Mouse (Mus musculus) heart, postnatal 0 days (tissue): Measurements from ENCODE around the gene Plekha1. TPM values are rescaled to one million over a fixed set of nuclear protein-coding genes. Genes with fewer than 3 reads are reported as not detected.

ENCODE experiments used
- ATAC-seq: fragments of 200-750 bp; cut with Nextera tagmentation; 2 replicates; pipeline ENCODE4 v1.8.0; 2017; ENCODE audit warnings: low read depth, moderate number of reproducible peaks, moderate library complexity; ENCODE audit not compliant: insufficient read depth
- DNase-seq: peaks from one replicate; pipeline ENCODE4 v3.0.0-alpha.2; 2016; ENCODE audit warnings: low spot score
- H3K27ac ChIP-seq: fragments of 300-500 bp; sonication (generic); 2 replicates; pipeline ENCODE4 v1.5.1; 2014; ENCODE audit warnings: low read depth, mild to moderate bottlenecking
- H3K27me3 ChIP-seq: fragments of 300-500 bp; sonication (generic); 2 replicates; pipeline ENCODE4 v1.6.1; 2014; ENCODE audit warnings: low read length, mixed read lengths; ENCODE audit not compliant: control insufficient read depth, insufficient read depth
- H3K36me3 ChIP-seq: fragments of 300-500 bp; sonication (generic); replicated peaks from 2 replicates; pipeline ENCODE4 v1.6.1; 2014; ENCODE audit warnings: low read length, mixed read lengths; ENCODE audit not compliant: control insufficient read depth, insufficient read depth
- H3K4me1 ChIP-seq: fragments of 300-500 bp; sonication (generic); 2 replicates; pipeline ENCODE4 v1.6.1; 2014; ENCODE audit warnings: antibody characterized with exemption; ENCODE audit not compliant: control insufficient read depth, insufficient read depth
- H3K4me2 ChIP-seq: fragments of 300-500 bp; sonication (generic); 2 replicates; pipeline ENCODE4 v1.6.1; 2014; ENCODE audit warnings: low read depth, mild to moderate bottlenecking, low read length, moderate library complexity
- H3K4me3 ChIP-seq: fragments of 300-500 bp; sonication (generic); 2 replicates; pipeline ENCODE4 v1.5.1; 2014; ENCODE audit warnings: low read depth, low read length
- H3K9ac ChIP-seq: fragments of 300-500 bp; sonication (generic); replicated peaks from 2 replicates; pipeline ENCODE4 v1.6.1; 2014; ENCODE audit warnings: low read depth, low read length, mixed read lengths
- H3K9me3 ChIP-seq: fragments of 300-500 bp; sonication (generic); replicated peaks from 2 replicates; pipeline ENCODE4 v1.6.1; 2016; ENCODE audit warnings: low read length; ENCODE audit not compliant: control insufficient read depth
- CTCF ChIP-seq: IDR thresholded peaks from 2 replicates; pipeline ENCODE4 v1.5.1; 2016; ENCODE audit warnings: antibody characterized with exemption, control low read depth, low read depth
- EP300 ChIP-seq: IDR thresholded peaks from 2 replicates; pipeline ENCODE4 v1.6.1; 2016; ENCODE audit warnings: antibody characterized with exemption, low read depth
- WGBS: fragments of 180-500 bp; shearing (Covaris S2); extraction: QIAGEN DNeasy Blood & Tissue Kit; methylation state at CpG from one replicate; pipeline ENCODE4 v1.1.7; 2014; 5-methylcytosine and 5-hydroxymethylcytosine counted together
- polyA plus RNA-seq: library from polyadenylated mRNA; unstranded; fragments of >200 nt; fragmentation: Nextera tagmentation; extraction: Ambion mirVana; gene quantifications from 2 replicates; pipeline ENCODE4 v1.2.1, GENCODE M21; 2015
- total RNA-seq: library from RNA; depleted of rRNA; stranded (reverse); fragments of >200 nt; gene quantifications from 2 replicates; pipeline ENCODE4 v1.2.3, GENCODE M21; 2014; ENCODE audit warnings: low replicate concordance

Plekha1 gene
- total and polyA plus RNA-seq, 2 experiments from 2014 or later, result 43.6 to 60.5 TPM

GRCm38 (mm10) chr7:130839380-130840100, 26.0 kb upstream of the Plekha1 start:
- H3K9me3 ChIP-seq, result no peaks in the 10 kb centered on the region
- ATAC-seq (no peak), DNase-seq (no peak)
- H3K9ac ChIP-seq, result no peak overlapping the region
- no peaks in the 10 kb centered on the region for H3K36me3 ChIP-seq
- no peak overlapping the region for H3K4me2 ChIP-seq
- no peak for TF ChIP-seq CTCF
- TF ChIP-seq EP300, result no peak
- no peak overlapping the region for H3K4me3 ChIP-seq
- H3K27me3 ChIP-seq, result no peaks in the 10 kb centered on the region
- no peak overlapping the region for H3K27ac ChIP-seq
- peaks cover 17% of the 10 kb centered on the region; the same call in 1 of the 2 replicates for H3K4me1 ChIP-seq
- WGBS, result 91% methylated on average over 12 of the region's 12 CpGs

GRCm38 (mm10) chr7:130847164-130847718, 18.3 kb upstream of the Plekha1 start:
- no peak overlapping the region for H3K4me3 ChIP-seq
- TF ChIP-seq EP300 (no peak), CTCF (no peak)
- 0 out of 2 replicates have a peak, but pooled peaks cover 7% of the 10 kb centered on the region for H3K4me1 ChIP-seq
- ATAC-seq (no peak), DNase-seq (no peak)
- H3K9me3 ChIP-seq, result no peaks in the 10 kb centered on the region
- H3K36me3 ChIP-seq, result no peaks in the 10 kb centered on the region
- WGBS, result 84% methylated on average over 17 of the region's 17 CpGs
- H3K27ac ChIP-seq, result no peak overlapping the region
- no peak overlapping the region for H3K4me2 ChIP-seq
- no peaks in the 10 kb centered on the region for H3K27me3 ChIP-seq
- no peak overlapping the region for H3K9ac ChIP-seq

GRCm38 (mm10) chr7:130854684-130855292, 10.8 kb upstream of the Plekha1 start:
- H3K4me1 ChIP-seq, result peaks cover 14% of the 10 kb centered on the region; the same call in 1 of the 2 replicates
- H3K4me2 ChIP-seq, result no peak overlapping the region
- no peak for ATAC-seq
- H3K27ac ChIP-seq, result no peak overlapping the region
- no peak overlapping the region for H3K4me3 ChIP-seq
- H3K27me3 ChIP-seq, result no peaks in the 10 kb centered on the region
- WGBS, result 82% methylated on average over 4 of the region's 4 CpGs
- H3K9me3 ChIP-seq, result no peaks in the 10 kb centered on the region
- no peak for TF ChIP-seq EP300
- TF ChIP-seq CTCF, result no peak
- no peak overlapping the region for H3K9ac ChIP-seq
- no peaks in the 10 kb centered on the region for H3K36me3 ChIP-seq
- DNase-seq, result no peak

DNA sequence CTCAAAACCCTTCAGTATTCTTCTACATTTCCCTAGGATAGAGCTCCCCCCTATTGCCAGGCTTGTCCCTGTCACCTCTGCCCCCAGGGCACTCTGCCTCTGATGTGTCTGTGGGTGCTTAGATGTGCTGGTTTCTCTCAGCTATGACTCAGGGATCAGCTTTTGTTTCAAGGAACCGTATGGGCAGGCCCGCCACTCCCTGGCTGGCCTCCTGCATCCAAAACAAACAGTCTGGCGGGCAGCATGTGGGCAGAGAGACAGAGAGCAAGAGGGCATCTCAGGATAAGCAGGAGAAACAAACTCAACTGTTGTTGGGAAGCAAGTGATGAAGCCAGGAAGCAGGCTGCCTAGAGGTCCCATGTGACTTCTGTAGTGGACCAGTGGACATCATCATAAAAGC, 9.9 kb upstream of the Plekha1 start:
- no peaks in the 10 kb centered on the region for H3K36me3 ChIP-seq
- TF ChIP-seq EP300 (no peak), CTCF (no peak)
- no peak overlapping the region for H3K9ac ChIP-seq
- H3K4me3 ChIP-seq, result no peak overlapping the region
- H3K27me3 ChIP-seq, result no peaks in the 10 kb centered on the region
- no peak for DNase-seq
- H3K4me2 ChIP-seq, result no peak overlapping the region
- 37% methylated on average over 3 of the region's 3 CpGs for WGBS
- no peak for ATAC-seq
- H3K4me1 ChIP-seq, result peaks cover 18% of the 10 kb centered on the region
- no peaks in the 10 kb centered on the region for H3K9me3 ChIP-seq
- no peak overlapping the region for H3K27ac ChIP-seq

- no peak for ATAC-seq
- no peak overlapping the region for H3K27ac ChIP-seq
- DNase-seq, result no peak
- TF ChIP-seq CTCF, result no peak
- TF ChIP-seq EP300, result no peak
- no peak overlapping the region for H3K9ac ChIP-seq
- H3K4me2 ChIP-seq, result no peak overlapping the region
- H3K36me3 ChIP-seq, result no peaks in the 10 kb centered on the region
- H3K9me3 ChIP-seq, result no peaks in the 10 kb centered on the region
- H3K4me1 ChIP-seq, result peaks cover 12% of the 10 kb centered on the region
- H3K27me3 ChIP-seq, result no peaks in the 10 kb centered on the region
- 69% methylated on average over 6 of the region's 6 CpGs for WGBS
- H3K4me3 ChIP-seq, result no peak overlapping the region
Measured at GRCm38 (mm10) chr7:130857973-130858372, 7.6 kb upstream of the Plekha1 start.
